Mouse (Mus musculus): ENCODE measurements around the gene Gm5862. TPM values are rescaled to one million over a fixed set of nuclear protein-coding genes. Genes with fewer than 3 reads are reported as not detected.

Gene Gm5862
- polyA plus RNA-seq, 1 experiment from 2014 or later: not detected

Other genes starting within 250 kb of the Gm5862 start
- gene Gm21663, start 80.5 kb downstream of the Gm5862 start, polyA plus RNA-seq (2014; fragmentation: Nextera tagmentation; extraction: Ambion mirVana): not detected in 2 replicates
- 0.11 and 0.21 TPM in 2 replicates for gene Gm21671, start 68.5 kb downstream of the Gm5862 start, polyA plus RNA-seq (2014; fragmentation: Nextera tagmentation; extraction: Ambion mirVana)
- gene Gm21680, start 50.3 kb downstream of the Gm5862 start, polyA plus RNA-seq (2014; fragmentation: Nextera tagmentation; extraction: Ambion mirVana): 0.09 TPM in 1 of 2 replicates, not detected in the other
- gene Gm21698, start 34.3 kb downstream of the Gm5862 start, polyA plus RNA-seq (2014; fragmentation: Nextera tagmentation; extraction: Ambion mirVana): 0.07 and 0.23 TPM in 2 replicates
- 0.20 TPM in 1 of 2 replicates, not detected in the other for gene Gm1979, start 18.1 kb downstream of the Gm5862 start, polyA plus RNA-seq (2014; fragmentation: Nextera tagmentation; extraction: Ambion mirVana)
- gene Speer4a, start 16.6 kb upstream of the Gm5862 start, polyA plus RNA-seq (2014; fragmentation: Nextera tagmentation; extraction: Ambion mirVana): 0.10 TPM in 1 of 2 replicates, not detected in the other
- 0.11 TPM in 1 of 2 replicates, not detected in the other for gene Gm7347, start 35.7 kb upstream of the Gm5862 start, polyA plus RNA-seq (2014; fragmentation: Nextera tagmentation; extraction: Ambion mirVana)
- not detected in 2 replicates for gene Gm10471, start 66.4 kb upstream of the Gm5862 start, polyA plus RNA-seq (2014; fragmentation: Nextera tagmentation; extraction: Ambion mirVana)
- gene 5031410I06Rik, start 82.4 kb upstream of the Gm5862 start, polyA plus RNA-seq (2014; fragmentation: Nextera tagmentation; extraction: Ambion mirVana): 0.10 TPM in 1 of 2 replicates, not detected in the other
- gene Gm10220, start 98.5 kb upstream of the Gm5862 start, polyA plus RNA-seq (2014; fragmentation: Nextera tagmentation; extraction: Ambion mirVana): 0.09 TPM in 2 replicates
- gene Gm7361, start 234.8 kb upstream of the Gm5862 start, polyA plus RNA-seq (2014; fragmentation: Nextera tagmentation; extraction: Ambion mirVana): not detected in 2 replicates

All from kidney, embryonic 14.5 days (tissue).